Mouse (Mus musculus): Measurements from ENCODE around the gene Xylt1.
A peak's percentile ranks its signal among the peaks of the same experiment; 100 is the strongest.

Gene Xylt1

DNA sequence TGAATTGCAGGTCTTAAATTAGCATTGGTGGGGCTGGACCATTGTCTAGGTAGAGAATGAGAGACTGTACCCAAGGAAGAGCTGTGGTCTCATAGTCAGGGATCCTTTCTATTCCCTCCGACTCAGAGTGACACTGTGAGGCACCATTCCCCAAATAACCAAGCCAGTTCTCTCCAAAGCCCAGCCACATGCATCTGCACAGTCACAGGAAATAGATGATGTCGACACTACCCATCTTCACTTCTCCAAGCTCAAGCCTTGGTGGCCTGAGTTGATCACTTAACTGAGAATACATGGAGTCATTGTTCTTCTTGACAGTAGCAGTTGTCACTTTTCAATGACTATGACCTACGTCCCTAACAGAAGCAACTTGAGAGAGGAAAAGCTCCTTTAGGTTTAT, 100.6 kb downstream of the Xylt1 start:
- DNase-seq (ENCODE audit: low spot score in 2 of 2) = no peak

DNA sequence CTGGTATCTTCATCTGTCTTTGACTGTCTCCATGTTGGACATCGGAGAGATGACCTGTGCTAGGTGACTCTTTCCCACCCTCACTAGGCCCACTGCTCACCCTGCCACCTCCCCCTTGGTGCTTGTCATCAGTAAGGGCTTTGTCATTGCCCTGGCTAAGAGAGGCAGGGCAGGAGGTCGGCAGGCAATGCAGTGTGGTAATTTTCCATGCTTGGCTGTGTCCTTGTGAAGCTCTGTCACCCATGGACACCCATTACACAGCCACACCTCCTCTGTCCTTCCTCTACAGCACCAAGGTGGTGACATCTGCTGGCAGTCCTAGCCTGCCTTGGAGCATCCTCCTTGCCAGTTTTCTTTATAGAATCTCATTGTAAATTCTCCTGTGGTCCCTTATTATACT, 101.9 kb downstream of the Xylt1 start:
- DNase-seq (ENCODE audit: low spot score in 2 of 2) = no peak

DNA sequence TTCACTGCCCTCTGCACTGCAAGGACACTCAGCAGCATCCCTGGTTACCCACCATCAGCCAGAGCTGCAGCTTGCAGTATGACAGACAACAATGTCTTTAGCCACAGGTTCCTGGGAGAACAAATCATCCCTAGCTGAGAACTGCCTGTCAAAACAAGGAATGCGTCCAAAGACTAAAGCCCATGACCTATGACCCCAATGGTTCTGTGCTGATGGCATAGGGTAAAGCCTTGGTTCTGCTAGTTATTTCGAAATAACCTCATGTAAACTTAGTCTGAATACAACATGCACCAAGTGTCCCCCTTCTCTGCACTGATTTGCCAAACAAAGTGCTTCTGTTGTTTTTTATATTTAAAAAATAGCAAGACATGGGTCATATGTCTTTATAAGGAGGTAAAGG, 103.8 kb downstream of the Xylt1 start:
- DNase-seq (ENCODE audit: low spot score in 2 of 2) = no peak

DNA sequence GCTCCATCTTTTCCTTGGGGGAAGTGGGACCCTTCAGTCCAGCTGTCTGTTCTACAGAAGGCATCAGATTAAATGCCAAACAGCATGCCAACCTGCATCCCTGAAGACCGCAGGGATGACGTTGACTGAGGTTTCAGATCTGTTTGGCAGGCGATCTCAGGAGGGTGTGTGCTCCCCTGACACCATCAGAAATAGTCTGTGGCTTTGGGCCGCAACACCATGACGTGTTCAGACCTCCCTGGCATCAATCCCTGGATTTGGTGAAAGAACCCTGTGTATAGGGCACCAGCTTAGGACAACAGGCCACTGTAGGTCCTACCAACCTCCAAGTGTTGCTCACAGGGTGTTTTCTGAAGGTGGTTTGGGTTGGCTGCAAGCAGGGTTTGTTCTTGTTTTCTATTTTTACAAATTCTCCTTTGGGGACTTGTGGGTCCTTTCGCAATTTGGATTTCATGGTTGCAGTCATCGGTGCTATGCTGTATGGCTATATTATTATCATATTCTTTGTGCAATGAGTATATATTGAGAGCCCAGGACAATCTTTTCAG, 104.3 kb downstream of the Xylt1 start:
- DNase-seq (ENCODE audit: low spot score in 2 of 2) = no peak

DNA sequence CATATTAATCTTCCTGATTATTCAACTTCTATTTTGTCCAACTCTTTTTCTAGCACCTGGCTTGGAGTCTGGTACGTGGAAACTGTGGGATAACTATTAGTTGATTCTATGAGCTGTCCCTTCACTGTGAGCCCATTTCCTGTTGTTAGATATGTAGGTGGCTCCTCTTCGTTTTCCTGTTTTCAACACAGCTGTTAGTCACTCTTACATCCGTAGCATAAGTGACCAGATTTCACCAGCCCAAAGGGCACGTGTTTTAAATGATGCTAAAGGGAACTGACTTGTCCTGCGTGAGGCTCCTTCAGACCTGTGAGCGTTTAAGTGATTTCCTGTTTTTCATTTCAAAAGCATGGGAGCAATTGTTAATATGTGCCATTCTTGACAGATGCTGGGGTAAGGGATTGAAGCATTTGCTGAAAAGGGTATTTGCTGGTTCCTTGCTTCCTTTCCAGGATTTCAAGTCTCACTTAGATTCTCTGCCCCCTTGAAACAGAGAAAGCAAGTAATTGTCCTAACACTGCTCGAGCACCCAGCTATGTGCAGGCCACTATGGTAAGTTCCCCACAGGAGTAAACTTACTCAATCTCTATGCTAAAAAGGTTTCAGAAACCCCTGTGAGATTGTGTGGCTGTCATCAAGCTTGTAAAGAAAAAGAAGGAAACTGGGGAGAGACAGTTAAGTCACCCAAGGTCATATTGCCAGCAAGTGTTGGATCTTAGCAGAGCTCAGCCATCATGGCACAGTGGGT, 105.8 kb downstream of the Xylt1 start:
- no peak for DNase-seq (ENCODE audit: low spot score in 2 of 2)

DNA sequence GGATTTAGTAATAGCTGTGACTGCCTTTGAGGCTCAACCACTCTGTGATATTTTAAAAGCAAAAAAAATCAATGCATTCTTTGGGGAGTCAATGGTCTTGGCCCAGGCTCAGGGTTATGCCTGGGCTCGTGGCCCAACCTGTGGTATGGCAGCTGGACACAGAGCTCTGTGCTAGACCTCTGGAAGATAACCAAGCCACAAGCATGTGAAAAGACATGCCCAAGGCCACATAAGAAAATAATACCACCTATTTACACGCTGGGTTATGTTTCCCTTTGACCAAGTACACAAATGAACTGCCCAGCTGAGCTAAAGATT, 106.4 kb downstream of the Xylt1 start:
- DNase-seq (ENCODE audit: low spot score in 2 of 2) = no peak

DNA sequence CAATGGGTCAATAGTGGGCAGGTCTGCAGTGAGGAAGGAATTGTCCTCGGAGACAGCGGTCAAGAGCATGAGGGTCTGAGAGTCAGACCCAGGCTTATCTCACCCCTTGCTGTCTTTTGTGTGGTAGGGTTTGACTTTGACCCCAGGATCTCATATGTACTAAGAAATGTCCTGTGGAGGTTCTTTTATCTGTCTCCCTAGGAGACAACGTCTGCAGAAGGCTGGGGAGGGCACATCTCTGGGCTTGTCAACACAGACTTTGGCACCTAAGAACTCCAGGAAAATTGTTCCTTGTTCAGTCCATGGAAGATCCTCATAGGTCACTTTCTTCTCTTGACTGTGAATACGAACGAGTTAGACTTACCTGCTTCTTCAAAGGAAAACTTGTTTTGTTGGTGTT, 109.2 kb downstream of the Xylt1 start:
- no peak for DNase-seq (ENCODE audit: low spot score in 2 of 2)

DNA sequence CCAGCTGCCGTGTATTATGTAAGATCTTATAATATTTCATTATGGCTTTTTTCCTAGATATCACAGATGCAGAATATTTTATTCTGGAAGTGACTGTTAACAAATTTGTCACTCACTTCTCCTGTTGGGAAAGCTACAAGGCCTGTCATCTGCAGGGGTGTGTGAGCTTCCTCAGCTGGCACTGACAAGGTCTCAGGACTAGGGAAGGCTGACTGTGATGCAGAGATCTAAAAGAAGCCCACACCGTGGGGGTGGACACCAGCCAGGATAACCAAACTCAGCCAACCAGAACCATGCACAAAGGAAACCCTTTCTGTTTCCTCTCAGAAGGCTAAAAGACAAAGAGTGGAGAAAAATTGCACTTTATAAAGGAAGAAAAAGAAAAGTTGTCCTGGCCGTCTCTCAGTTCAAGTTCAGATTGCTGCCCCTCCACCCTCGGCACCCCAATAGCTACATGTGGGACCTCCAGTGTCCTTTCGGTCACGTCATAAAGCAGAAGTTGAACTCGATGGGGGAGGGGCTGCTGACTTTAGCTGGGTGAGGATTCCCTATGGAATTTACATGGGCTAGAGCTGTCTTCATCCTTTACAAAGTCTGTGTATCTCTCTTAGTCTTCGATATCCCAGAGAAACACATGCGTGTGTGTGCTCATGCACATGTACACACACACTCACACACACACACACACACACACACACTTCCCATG, 109.9 kb downstream of the Xylt1 start:
- DNase-seq (ENCODE audit: low spot score in 2 of 2) = no peak

DNA sequence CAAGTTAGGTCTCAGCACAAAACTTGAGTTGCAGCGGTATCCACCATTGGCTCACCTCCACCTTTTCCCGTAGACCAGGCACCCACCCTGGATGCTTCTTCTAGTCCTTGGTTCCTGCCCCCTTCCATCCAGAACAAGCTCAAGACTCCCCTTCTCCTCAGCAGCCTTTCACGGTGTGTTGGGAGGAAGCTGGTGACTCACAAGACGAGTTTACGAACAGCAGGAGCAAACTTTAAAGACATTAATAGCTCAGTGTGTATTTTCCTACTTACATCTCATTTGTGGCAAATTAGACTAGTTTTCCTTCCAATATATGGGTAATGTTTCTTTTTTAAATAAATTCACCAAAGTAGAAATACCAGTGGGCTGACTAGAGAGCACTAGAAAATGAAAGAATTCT, 110.7 kb downstream of the Xylt1 start:
- DNase-seq (ENCODE audit: low spot score in 2 of 2) = no peak

DNA sequence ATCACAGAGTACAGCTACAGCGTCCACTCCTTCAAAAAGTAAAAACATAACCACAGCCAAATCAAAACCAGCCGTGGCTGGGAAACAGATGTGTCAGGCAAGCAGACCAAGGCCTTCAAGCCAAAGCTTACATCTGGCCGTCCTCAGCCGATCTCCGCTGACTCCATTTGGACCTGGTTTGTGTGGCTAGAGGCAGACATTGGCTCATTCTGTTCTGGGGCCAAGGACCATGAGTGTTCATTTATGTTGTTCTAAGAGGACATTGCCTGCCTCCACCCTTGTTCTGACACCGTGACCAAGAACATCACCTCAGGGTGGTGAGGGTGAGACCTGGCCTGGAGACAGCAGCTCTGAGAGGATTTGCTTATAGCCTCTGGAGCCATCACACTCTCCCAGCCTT, 113.4 kb downstream of the Xylt1 start:
- no peak for DNase-seq (ENCODE audit: low spot score in 2 of 2)

DNA sequence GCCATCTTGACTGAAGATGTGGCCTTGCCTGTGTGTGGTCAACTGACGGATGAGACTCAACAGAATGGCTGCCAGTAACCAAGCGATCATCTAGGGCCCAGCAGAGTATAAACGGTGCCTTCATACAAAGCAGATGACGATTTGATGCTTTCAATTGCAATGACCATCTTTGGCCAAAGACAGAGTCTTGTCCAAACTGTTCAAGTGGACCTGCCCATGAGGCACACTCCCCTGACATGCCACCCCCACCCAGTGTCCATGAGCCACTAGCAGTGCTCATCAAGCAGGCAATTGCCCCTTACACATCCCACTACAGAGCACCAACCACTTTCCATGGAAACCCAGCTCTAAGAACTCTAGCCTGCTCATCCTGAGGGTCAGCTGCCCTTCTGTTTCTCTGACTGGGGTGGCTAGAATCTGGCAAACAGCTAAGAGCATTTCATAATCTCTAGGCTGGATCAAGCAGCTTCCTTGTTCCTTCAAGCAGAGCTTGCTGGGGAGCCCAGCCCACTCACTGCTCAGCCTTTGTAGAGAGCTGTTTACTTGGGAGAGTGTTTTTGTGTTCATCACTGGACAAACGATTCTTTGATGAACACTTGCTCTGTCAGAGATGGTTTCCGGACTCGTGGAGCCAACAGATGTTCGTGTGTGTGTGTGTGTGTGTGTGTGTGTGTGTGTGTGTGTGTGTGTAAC, 114.0 kb downstream of the Xylt1 start:
- DNase-seq (ENCODE audit: low spot score in 2 of 2) = no peak

DNA sequence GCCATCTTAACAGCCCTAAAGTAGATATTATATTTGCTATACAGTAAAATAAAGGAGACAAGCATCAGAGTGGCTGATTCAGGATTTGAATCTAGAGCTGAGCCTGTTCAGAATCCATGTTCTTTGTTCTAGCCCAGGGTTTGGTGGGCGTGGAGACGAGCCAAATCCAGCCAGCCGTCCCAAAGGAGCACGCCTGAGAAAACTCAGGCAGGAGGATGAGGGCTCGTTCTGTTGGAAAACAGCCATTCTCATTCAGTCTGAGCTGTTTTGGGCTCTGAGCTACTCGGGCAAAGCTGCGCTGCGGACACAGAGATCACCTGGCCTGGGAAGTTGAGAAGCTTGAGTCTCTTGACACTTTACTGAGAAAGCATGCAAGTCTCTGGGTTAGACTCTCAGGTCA, 115.0 kb downstream of the Xylt1 start:
- no peak for DNase-seq (ENCODE audit: low spot score in 2 of 2)

DNA sequence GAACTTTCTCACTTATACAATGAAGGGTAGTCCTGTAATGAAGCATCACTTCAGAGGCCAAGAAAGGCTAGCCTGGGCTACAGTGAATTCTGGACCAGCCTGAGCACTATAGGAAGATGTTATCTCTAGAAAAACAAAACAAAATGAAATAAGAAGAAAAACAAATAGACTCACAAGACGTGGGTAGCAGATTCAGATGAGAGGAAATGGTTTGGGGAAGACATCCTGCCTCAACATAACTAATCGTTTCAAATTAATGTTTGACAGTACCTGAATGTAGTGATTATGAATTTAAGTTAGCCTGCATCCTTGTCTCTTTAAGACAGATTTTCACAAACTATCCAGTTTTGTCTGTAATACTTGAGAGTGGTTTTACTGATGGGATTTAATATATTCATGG, 117.4 kb downstream of the Xylt1 start:
- DNase-seq (ENCODE audit: low spot score in 2 of 2) = no peak

DNA sequence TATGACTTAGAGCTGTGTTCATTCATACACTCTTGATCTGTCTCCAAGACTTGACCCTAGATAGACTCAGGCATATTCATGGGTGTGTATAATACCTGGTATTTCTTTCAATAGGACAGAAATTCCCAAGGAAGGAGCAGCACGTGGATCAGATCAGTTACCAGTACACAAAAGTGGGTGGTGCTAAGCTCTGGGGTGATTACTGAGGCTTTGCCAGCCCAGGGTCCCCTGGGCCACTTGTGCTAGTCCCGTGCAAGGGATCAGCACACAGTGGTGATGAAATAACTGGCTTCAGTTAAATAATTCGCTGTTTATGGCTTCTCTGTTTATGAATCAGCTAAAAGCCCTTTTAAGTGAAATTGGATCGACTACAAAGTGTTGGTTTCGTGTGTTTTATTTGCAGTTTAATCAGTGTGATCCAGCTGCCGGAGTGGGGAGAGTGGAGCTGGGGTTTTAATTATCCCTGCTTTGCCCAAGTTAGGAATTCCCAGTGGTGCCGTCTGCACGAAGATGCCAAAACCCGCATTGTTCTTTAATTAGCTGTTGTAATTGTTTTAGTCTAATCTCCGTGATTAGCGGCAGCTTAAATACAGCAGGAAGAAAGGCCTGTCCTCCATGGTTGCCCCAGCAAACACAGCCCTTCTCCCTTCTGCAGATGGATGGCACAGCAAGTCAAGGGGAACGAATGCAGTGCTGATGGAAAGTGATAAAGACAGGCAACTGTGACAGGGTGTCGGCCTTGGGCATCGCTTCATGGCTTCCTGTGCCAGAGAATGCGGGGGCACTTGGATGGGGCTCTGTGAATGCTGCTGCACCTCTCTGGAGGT, 120.8 kb downstream of the Xylt1 start:
- no peak for DNase-seq (ENCODE audit: low spot score in 2 of 2)

DNA sequence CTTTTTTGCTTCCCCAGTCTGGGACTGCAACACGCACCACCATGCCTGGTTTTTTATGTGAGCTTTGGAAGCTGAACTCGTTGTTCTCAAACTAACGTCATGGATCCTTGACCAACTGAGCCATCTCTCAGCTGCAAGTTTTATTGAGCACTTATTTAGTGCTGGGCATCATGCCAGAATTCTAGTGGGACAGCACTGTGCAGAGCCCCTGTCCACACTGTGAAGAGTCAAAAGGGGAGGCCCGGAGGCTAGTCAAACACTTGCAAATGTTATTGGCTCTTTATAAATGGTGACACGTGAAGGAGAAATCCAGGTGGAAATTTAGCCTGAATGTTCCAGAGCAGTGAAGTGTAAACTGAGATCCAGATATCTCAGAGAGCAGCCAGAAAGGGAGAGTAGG, 121.6 kb downstream of the Xylt1 start:
- DNase-seq (ENCODE audit: low spot score in 2 of 2) = no peak

DNA sequence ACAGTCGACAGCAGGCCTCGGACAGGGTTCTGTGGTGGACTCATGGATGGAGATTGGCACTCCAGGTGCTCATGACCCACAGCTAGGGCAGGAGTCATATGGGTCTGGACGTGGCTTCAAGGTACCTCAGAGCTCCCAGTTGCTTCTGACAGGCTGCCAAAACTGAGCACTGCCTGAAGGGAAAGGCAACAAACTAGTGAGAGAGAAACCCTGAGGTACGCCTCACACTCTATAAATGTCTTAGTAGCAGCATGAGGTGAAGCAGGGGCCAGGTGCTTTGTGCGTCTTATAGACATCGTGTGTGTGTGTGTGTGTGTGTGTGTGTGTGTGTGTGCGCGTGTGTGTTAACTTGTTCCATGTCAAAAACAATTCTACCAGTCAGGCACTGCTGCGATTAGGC, 122.9 kb downstream of the Xylt1 start:
- no peak for DNase-seq (ENCODE audit: low spot score in 2 of 2)

DNA sequence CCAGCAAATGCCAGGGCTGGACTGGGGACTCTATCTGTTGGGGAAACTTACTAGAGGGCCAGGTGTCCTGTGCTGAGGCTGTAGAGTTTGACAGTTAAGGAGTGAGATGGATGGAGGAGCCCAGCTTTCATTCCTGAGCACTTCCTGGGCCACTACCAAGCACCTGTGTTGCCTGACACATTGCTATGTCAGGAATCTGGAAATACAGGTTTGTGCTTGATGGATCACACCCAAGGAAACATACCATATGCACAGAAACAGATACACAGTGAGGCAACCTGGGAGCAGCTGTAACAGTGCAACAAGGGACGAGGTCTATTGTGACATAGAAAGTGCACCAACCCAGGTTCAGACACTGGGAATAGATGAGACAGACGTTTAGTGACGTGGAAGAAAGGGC, 125.0 kb downstream of the Xylt1 start:
- no peak for DNase-seq (ENCODE audit: low spot score in 2 of 2)

DNA sequence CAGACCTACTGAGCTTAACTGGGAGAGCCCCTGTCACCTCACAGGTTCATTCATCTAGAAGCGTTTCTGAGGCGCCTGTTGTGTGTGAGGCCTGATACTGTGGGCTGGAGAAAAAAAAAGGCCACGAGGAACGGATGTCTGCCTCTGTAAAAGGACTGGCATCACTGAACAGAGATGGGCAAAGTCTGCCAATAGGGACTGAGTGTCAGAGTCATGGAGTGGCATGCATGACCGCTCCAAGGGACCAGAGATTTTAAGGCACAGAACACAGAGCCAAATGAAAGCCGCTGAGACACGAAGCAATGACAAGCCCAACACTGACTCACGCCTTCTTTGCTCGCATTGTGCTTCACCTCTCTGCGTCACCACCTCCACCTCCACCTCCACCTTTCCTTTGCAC, 126.6 kb downstream of the Xylt1 start:
- no peak for DNase-seq (ENCODE audit: low spot score in 2 of 2)

DNA sequence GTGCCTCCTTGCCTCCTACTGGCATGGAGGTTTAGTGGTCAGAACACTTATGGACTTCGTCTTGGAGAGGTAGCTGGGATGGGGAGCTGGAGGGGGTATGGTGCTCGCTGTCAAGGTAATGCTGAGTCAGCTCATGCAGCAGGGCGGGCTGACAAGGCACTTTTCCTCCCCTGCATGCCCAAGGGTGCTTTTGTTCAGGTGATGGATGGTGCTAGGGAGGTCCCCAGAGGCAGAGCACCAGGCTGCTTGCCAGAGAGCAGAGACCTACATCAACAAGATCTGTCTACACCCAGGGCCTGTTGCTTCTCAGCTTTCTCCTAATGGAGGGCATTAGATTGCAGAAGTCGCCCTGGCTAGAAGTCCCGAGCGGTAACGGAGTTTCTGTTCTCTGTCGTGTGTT, 127.3 kb downstream of the Xylt1 start:
- no peak for DNase-seq (ENCODE audit: low spot score in 2 of 2)

DNA sequence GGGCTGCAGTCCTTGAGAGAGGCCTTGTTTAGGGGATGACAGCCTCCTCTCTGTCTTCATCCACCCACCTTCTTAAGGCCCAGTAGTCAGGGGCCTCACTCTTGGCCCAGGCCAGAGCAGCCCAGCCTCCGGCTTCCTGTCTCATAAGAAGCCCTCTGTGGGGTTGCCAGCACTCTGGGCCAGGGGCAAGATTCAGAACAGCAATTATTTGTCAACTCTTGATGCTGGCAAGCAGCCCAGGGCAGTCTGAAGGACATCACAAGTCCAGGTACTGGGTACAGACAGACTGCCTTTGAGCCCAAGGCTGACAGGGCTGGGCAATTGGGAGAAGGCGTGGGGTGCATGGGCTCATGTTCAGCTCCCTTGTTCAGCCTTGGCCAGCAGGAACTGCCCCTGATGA, 129.3 kb downstream of the Xylt1 start:
- DNase-seq (ENCODE audit: low spot score in 2 of 2) = peak in 1 of 2 experiments; percentile 36

DNA sequence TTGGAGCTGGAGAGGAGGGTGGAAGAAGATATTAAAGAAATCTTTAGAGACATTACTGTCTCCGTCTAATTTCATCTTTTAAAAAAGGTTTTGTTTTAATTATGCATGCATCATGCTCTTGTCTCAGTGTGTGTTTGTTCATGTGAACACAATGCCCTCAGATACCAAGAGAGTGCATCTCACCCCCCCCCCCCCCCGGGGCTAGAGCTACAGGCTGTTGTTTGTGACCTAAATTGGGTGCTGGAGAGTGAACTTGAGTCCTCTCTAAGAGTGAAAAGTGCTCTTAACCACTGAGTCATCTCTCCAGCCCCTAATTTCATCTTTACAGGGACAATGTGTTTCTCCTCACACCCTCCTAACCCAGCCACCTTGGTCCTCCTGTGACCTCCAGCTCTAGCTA, 131.5 kb downstream of the Xylt1 start:
- no peak for DNase-seq (ENCODE audit: low spot score in 2 of 2)

DNA sequence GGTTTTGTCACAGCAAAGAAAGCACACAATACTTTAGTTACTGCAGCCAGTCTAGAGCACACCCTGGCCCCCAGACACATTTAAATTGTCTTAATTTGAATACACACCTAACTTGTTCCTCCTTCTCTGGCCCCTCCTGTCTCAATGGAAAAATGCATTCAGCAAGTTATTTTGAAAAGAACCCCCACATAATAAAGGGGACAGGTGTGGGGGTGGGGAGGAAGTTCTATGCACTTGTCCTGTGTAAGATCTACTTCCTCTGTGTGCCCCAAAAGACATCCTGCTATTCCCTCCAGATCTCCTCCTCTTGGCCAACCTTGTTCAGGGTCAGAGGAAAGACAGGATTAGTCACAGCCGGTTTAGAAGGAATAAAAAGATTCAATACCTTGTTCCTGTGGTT, 135.0 kb downstream of the Xylt1 start:
- no peak for DNase-seq (ENCODE audit: low spot score in 2 of 2)
